Mouse (Mus musculus) kidney, embryonic 16.5 days (tissue): ENCODE measurements around the gene Slc17a6. TPM values are rescaled to one million over a fixed set of nuclear protein-coding genes. Genes with fewer than 3 reads are reported as not detected.

ENCODE experiments used
- polyA plus RNA-seq: library from polyadenylated mRNA; unstranded; fragments of >200 nt; fragmentation: Nextera tagmentation; extraction: Ambion mirVana; gene quantifications from 2 replicates; pipeline ENCODE4 v1.2.1, GENCODE M21; 2015

Slc17a6 gene
- polyA plus RNA-seq, 1 experiment from 2014 or later = not detected

Other genes with a start within 250 kb of the Slc17a6 start
- gene Ano5, start 111.0 kb upstream of the Slc17a6 start, polyA plus RNA-seq = 0.49 and 0.57 TPM in 2 replicates
- gene Gas2, start 240.0 kb downstream of the Slc17a6 start, polyA plus RNA-seq = 122 and 141 TPM in 2 replicates
- 2.8 and 3.3 TPM in 2 replicates for gene Fancf, start 240.3 kb downstream of the Slc17a6 start, polyA plus RNA-seq